In the genomic region with DNA sequence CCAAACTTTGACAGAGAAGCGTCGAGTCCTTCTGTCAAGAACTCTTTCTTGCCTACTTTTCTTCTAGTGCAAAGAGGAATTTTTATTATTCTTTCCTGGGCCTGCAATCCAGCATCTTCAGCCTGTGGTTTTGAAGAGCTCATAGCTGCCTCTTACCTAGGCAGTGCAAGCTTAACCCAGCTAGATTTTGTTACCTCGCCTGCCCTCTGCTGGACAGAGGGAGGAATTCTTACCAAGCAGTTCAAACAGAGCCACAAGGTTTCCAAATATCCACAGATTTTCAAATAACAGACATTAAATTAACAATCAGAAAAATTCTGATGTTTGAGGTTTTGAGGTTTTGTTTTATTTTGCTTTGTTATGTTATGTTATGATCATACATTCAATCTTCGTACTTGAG, we compare ENCODE assay signal across 7 mouse cellular contexts.
DNase-seq lines count a peak whose midpoint lies in the region; ATAC-seq and TF ChIP-seq lines count a peak whose summit lies in the region.

No protein-coding gene starts in this region.

- no peak overlapping the region for H3K9ac ChIP-seq in ES-E14 (ENCODE audit: insufficient read depth, low read depth, low read length, poor library complexity, severe bottlenecking)

- in situ Hi-C loops in ES-E14 (cut with MboI; ENCODE audit: low sequenced_read_pairs in 2 of 2, unreplicated experiment in 2 of 2): no loop called here

- DNase-seq in ES-E14 (ENCODE audit: low read depth, low spot score): peak; percentile 73
- peak; percentile 79 for DNase-seq in adrenal gland, postnatal 10 days
- peak; percentile 82 for DNase-seq in embryo, embryonic 11 days
- peak; percentile 34 to 51 for DNase-seq in gastrocnemius, postnatal 36 days
- DNase-seq in layer of hippocampus, adult 9-11 months: peak; percentile 44
- peak; percentile 36 for DNase-seq in skeletal muscle tissue, adult 2 months (ENCODE audit: low read depth, low spot score)

- no peak overlapping the region for H3K4me3 ChIP-seq in ES-E14 (ENCODE audit: insufficient read depth in 1 of 2, low read depth in 1 of 2, low read length in 2 of 2, poor library complexity in 1 of 2, severe bottlenecking in 1 of 2)

- no peaks in the 10 kb centered on the region for H3K9me3 ChIP-seq in ES-E14 (ENCODE audit: control insufficient read depth, insufficient read depth, low read depth, low read length)

- no peaks in the 10 kb centered on the region for H3K4me1 ChIP-seq in ES-E14 (ENCODE audit: control insufficient read depth in 2 of 2, insufficient read depth in 2 of 2, low read length in 2 of 2, poor library complexity in 1 of 2)

- H3K36me3 ChIP-seq in ES-E14 (ENCODE audit: control insufficient read depth, insufficient read depth, low read length, poor library complexity, severe bottlenecking): no peaks in the 10 kb centered on the region

- intact Hi-C loops in gastrocnemius, postnatal 36 days (cut with DNase I): loop anchor here (5.0 kb wide), 1 partner anchor 893 kb away; no protein-coding TSS in a partner anchor

- peak; percentile 73 for ATAC-seq in megakaryocyte, adult 5-6 weeks (ENCODE audit: poor library complexity, severe bottlenecking)

- H3K27ac ChIP-seq in ES-E14 (ENCODE audit: insufficient read depth, low read depth, low read length, poor library complexity, severe bottlenecking): no peak overlapping the region

TF ChIP-seq in ES-E14, 5 proteins besides CTCF, POLR2A, EP300 and RAD21:
- TF ChIP-seq ZC3H11A (IDR thresholded peaks at IDR 0.05; ENCODE audit: borderline replicate concordance, low read depth, low read length) (peak; percentile 48; the same call in 1 of the 2 replicates), ZNF384 (IDR thresholded peaks at IDR 0.05; ENCODE audit: low read depth, low read length) (no peak)
